Mouse (Mus musculus): ENCODE data around the gene Sox10. TPM values are rescaled to one million over a fixed set of nuclear protein-coding genes. Genes with fewer than 3 reads are reported as not detected.

The Sox10 gene
- polyA plus RNA-seq, 1 experiment from 2014 or later = 1.7 TPM

GRCm38 (mm10) chr15:79151881-79152280, 13.2 kb downstream of the Sox10 start:
- no peaks in the 10 kb centered on the region for H3K27me3 ChIP-seq
- 18% methylated on average over 8 of the region's 8 CpGs for whole genome bisulfite sequencing
- H3K9ac ChIP-seq (replicated peaks) = no peak overlapping the region
- H3K4me2 ChIP-seq (replicated peaks) = no peak overlapping the region
- ATAC-seq (replicated peaks) = peak; percentile 20; the same call in 1 of the 2 replicates
- H3K27ac ChIP-seq (replicated peaks) = peak overlapping the region; percentile 72
- H3K4me3 ChIP-seq = no peak overlapping the region
- H3K9me3 ChIP-seq = no peaks in the 10 kb centered on the region
- peaks cover 13% of the 10 kb centered on the region for H3K4me1 ChIP-seq
- H3K36me3 ChIP-seq = peaks cover 23% of the 10 kb centered on the region

GRCm38 (mm10) chr15:79148533-79148932, 16.5 kb downstream of the Sox10 start:
- ATAC-seq (replicated peaks) = peak; percentile 47; the same call in 1 of the 2 replicates
- Histone ChIP-seq H3K36me3 (peaks cover 46% of the 10 kb centered on the region), H3K9ac (replicated peaks) (no peak overlapping the region), H3K4me2 (replicated peaks) (no peak overlapping the region), H3K27ac (replicated peaks) (no peak overlapping the region), H3K4me3 (no peak overlapping the region), H3K27me3 (no peaks in the 10 kb centered on the region), H3K9me3 (no peaks in the 10 kb centered on the region), H3K4me1 (peaks cover 13% of the 10 kb centered on the region)
- WGBS = 50% methylated on average over 7 of the region's 7 CpGs

GRCm38 (mm10) chr15:79145522-79145921, 19.5 kb downstream of the Sox10 start:
- peaks cover 37% of the 10 kb centered on the region for H3K36me3 ChIP-seq

GRCm38 (mm10) chr15:79144021-79144420, 21.0 kb downstream of the Sox10 start:
- H3K9me3 ChIP-seq = no peaks in the 10 kb centered on the region
- ATAC-seq (replicated peaks) = no peak
- no peak overlapping the region for H3K4me2 ChIP-seq (replicated peaks)
- no peak overlapping the region for H3K4me3 ChIP-seq
- 75% methylated on average over 8 of the region's 8 CpGs for WGBS
- H3K27me3 ChIP-seq = no peaks in the 10 kb centered on the region
- H3K36me3 ChIP-seq = peaks cover 33% of the 10 kb centered on the region
- no peak overlapping the region for H3K9ac ChIP-seq (replicated peaks)
- peaks cover 20% of the 10 kb centered on the region for H3K4me1 ChIP-seq
- H3K27ac ChIP-seq (replicated peaks) = no peak overlapping the region

More at GRCm38 (mm10) chr15:79145522-79145921, 19.5 kb downstream of the Sox10 start:
- Histone ChIP-seq H3K4me3 (no peak overlapping the region), H3K4me1 (peaks cover 18% of the 10 kb centered on the region), H3K27ac (replicated peaks) (no peak overlapping the region), H3K9me3 (no peaks in the 10 kb centered on the region), H3K9ac (replicated peaks) (no peak overlapping the region), H3K4me2 (replicated peaks) (no peak overlapping the region), H3K27me3 (no peaks in the 10 kb centered on the region)
- ATAC-seq (replicated peaks) = no peak
- 93% methylated on average over 7 of the region's 7 CpGs for WGBS

GRCm38 (mm10) chr15:79143316-79143715, 21.7 kb downstream of the Sox10 start:
- ATAC-seq (replicated peaks) = no peak
- no peak overlapping the region for H3K4me3 ChIP-seq
- whole genome bisulfite sequencing = 91% methylated on average over 12 of the region's 12 CpGs

GRCm38 (mm10) chr15:79141566-79141917, 23.5 kb downstream of the Sox10 start:
- ATAC-seq (replicated peaks) = peak; percentile 36
- Histone ChIP-seq H3K9me3 (no peaks in the 10 kb centered on the region), H3K4me1 (peaks cover 20% of the 10 kb centered on the region), H3K27ac (replicated peaks) (no peak overlapping the region), H3K27me3 (no peaks in the 10 kb centered on the region), H3K4me3 (peak overlapping the region; percentile 82), H3K9ac (replicated peaks) (peak overlapping the region; percentile 73), H3K36me3 (peaks cover 19% of the 10 kb centered on the region), H3K4me2 (replicated peaks) (peak overlapping the region; percentile 93)
- WGBS = under 1% methylated on average over 7 of the region's 7 CpGs

More at GRCm38 (mm10) chr15:79143316-79143715, 21.7 kb downstream of the Sox10 start:
- H3K27me3 ChIP-seq = no peaks in the 10 kb centered on the region
- H3K4me1 ChIP-seq = peaks cover 20% of the 10 kb centered on the region
- H3K9me3 ChIP-seq = no peaks in the 10 kb centered on the region
- no peak overlapping the region for H3K4me2 ChIP-seq (replicated peaks)
- no peak overlapping the region for H3K9ac ChIP-seq (replicated peaks)
- no peak overlapping the region for H3K27ac ChIP-seq (replicated peaks)
- H3K36me3 ChIP-seq = peaks cover 32% of the 10 kb centered on the region

- peak within 1 kb of the TSS; percentile 93 for H3K4me2 ChIP-seq (replicated peaks)
- peak; percentile 95 for ATAC-seq (replicated peaks)
- H3K27me3 ChIP-seq = no peaks in the 10 kb centered on the region
- peaks cover 14% of the 10 kb centered on the region for H3K36me3 ChIP-seq
- peaks cover 20% of the 10 kb centered on the region for H3K4me1 ChIP-seq
- H3K9me3 ChIP-seq = no peaks in the 10 kb centered on the region
- H3K9ac ChIP-seq (replicated peaks) = peak within 1 kb of the TSS; percentile 73
- under 1% methylated on average over 57 of the region's 57 CpGs for WGBS
- H3K4me3 ChIP-seq = peak within 1 kb of the TSS; percentile 82
- no peak within 1 kb of the TSS for H3K27ac ChIP-seq (replicated peaks)
Observed at GRCm38 (mm10) chr15:79140866-79141565, 24.0 kb downstream of the Sox10 start, which contains the start of the genes Polr2f and 1700088E04Rik. Gene Polr2f, plus strand, starts transcription at chr15:79141009. Gene 1700088E04Rik, minus strand, starts transcription at chr15:79141253.

GRCm38 (mm10) chr15:79139640-79140039, 25.4 kb downstream of the Sox10 start:
- H3K4me3 ChIP-seq = no peak overlapping the region
- no peaks in the 10 kb centered on the region for H3K9me3 ChIP-seq
- no peak overlapping the region for H3K4me2 ChIP-seq (replicated peaks)
- H3K36me3 ChIP-seq = peaks cover 4% of the 10 kb centered on the region
- peaks cover 20% of the 10 kb centered on the region for H3K4me1 ChIP-seq
- 63% methylated on average over 10 of the region's 10 CpGs for WGBS
- H3K9ac ChIP-seq (replicated peaks) = no peak overlapping the region
- no peak overlapping the region for H3K27ac ChIP-seq (replicated peaks)
- ATAC-seq (replicated peaks) = no peak
- no peaks in the 10 kb centered on the region for H3K27me3 ChIP-seq

- Histone ChIP-seq H3K9me3 (no peaks in the 10 kb centered on the region), H3K27ac (replicated peaks) (no peak overlapping the region), H3K27me3 (no peaks in the 10 kb centered on the region), H3K36me3 (peaks cover 24% of the 10 kb centered on the region; the same call in 1 of the 2 replicates), H3K4me2 (replicated peaks) (no peak overlapping the region), H3K4me3 (no peak overlapping the region), H3K4me1 (peaks cover 6% of the 10 kb centered on the region), H3K9ac (replicated peaks) (no peak overlapping the region)
- WGBS = 55% methylated on average over 11 of the region's 11 CpGs
- no peak for ATAC-seq (replicated peaks)
Observed at GRCm38 (mm10) chr15:79135783-79136575, 29.1 kb downstream of the Sox10 start.

- ATAC-seq (replicated peaks) = peak; percentile 35; the same call in 1 of the 2 replicates
- WGBS = 82% methylated on average over 9 of the region's 9 CpGs
- H3K27ac ChIP-seq (replicated peaks) = no peak overlapping the region
- peaks cover under 1% of the 10 kb centered on the region for H3K4me1 ChIP-seq
- H3K27me3 ChIP-seq = no peaks in the 10 kb centered on the region
- no peak overlapping the region for H3K4me3 ChIP-seq
- no peak overlapping the region for H3K4me2 ChIP-seq (replicated peaks)
- peaks cover 30% of the 10 kb centered on the region; the same call in 1 of the 2 replicates for H3K36me3 ChIP-seq
- no peak overlapping the region for H3K9ac ChIP-seq (replicated peaks)
- H3K9me3 ChIP-seq = no peaks in the 10 kb centered on the region
Observed at GRCm38 (mm10) chr15:79135332-79135731, 29.7 kb downstream of the Sox10 start.

- Histone ChIP-seq H3K27ac (replicated peaks) (no peak overlapping the region), H3K36me3 (peaks cover 35% of the 10 kb centered on the region), H3K9ac (replicated peaks) (no peak overlapping the region), H3K4me2 (replicated peaks) (no peak overlapping the region), H3K9me3 (no peaks in the 10 kb centered on the region), H3K4me3 (no peak overlapping the region), H3K4me1 (no peaks in the 10 kb centered on the region), H3K27me3 (no peaks in the 10 kb centered on the region)
- WGBS = 77% methylated on average over 9 of the region's 9 CpGs
- no peak for ATAC-seq (replicated peaks)
Observed at GRCm38 (mm10) chr15:79134496-79135270, 30.4 kb downstream of the Sox10 start.
